Mouse (Mus musculus) thymus, adult 2 months (tissue): ENCODE data around the gene Syt16.

Experiments
- CTCF ChIP-seq: fragments of 200-500 bp; IDR thresholded peaks from 2 replicates; pipeline ENCODE4 v1.5.1; 2012; ENCODE audit warnings: mild to moderate bottlenecking, control low read depth, low read length, moderate library complexity, borderline replicate concordance; ENCODE audit not compliant: control insufficient read depth, poor library complexity, insufficient read depth; ENCODE audit errors: extremely low read depth
- POLR2A ChIP-seq: fragments of 200-500 bp; IDR thresholded peaks from 2 replicates; pipeline ENCODE4 v1.6.1; 2012; ENCODE audit warnings: mild to moderate bottlenecking, low read length, control low read depth, moderate library complexity; ENCODE audit not compliant: control insufficient read depth, poor library complexity, insufficient read depth; ENCODE audit errors: extremely low read depth

- TF ChIP-seq CTCF (no peak), POLR2A (no peak)
These were observed 235.4 kb downstream of the Syt16 start for GRCm38 (mm10) chr12:74232845-74233244.
